In the genomic region with DNA sequence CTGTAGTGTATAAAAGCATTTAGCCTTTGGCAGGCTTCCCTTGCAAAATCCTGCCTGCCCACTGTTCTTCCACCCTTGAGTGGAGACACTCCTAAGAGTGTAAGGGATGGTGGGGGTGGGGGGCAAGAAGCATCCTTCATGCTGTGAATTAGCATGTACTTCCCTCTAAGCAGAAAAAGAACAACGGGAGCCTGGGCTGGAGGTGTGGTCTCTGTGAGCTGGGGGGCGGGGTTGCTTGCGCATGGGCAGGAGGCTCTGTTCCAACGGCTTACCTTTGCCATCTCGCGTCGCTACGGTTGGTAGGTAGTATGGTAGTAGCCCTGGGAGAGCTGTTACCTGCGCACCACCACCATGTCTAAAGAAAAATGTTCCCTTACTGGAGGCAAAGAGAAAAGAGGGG, we compare ENCODE assay signal across 13 mouse cellular contexts. TPM values are rescaled to one million over a fixed set of nuclear protein-coding genes. Genes with fewer than 3 reads are reported as not detected.
A peak's percentile ranks its signal among the peaks of the same experiment; 100 is the strongest.
DNase-seq lines count a peak whose midpoint lies in the region; ATAC-seq and TF ChIP-seq lines count a peak whose summit lies in the region.
"Had no signal": no experiment of that assay in that cellular context is flagged by ENCODE, and none has a peak within 500 bp of the region (broad histone marks: within the 10 kb centered on the region; RNA-seq: fewer than 3 reads in every experiment).

A gene (plus strand): TSS at position 271 of the 400 bp plus-strand sequence.

- intact Hi-C loops in heart, postnatal 14 days (cut with DNase I) = no loop called here

- DNase-seq in kidney, adult 2 months = peak; percentile 31
- no peak for DNase-seq in kidney, postnatal 14 days
- peak; percentile 95 for DNase-seq in R1 (ENCODE audit: low read depth, low spot score)
- peak; percentile 41 to 61 for DNase-seq in kidney, postnatal 4 days
- DNase-seq in right cerebral cortex, postnatal 14 days = no peak
- no peak for DNase-seq in gastrocnemius, postnatal 10 days
- DNase-seq in heart, postnatal 14 days = no peak
- DNase-seq: thymus, postnatal 25 days had no signal

- TF ChIP-seq POLR2A in kidney, adult 2 months (IDR thresholded peaks at IDR 0.05; ENCODE audit: low read depth, low read length) = no peak

- H3K27me3 ChIP-seq in kidney, adult 2 months (replicated peaks; ENCODE audit: control insufficient read depth, insufficient read depth, low read length) = no peaks in the 10 kb centered on the region
- H3K27me3 ChIP-seq: embryonic facial prominence, embryonic 13.5 days; heart, embryonic 15.5 days; liver, embryonic 15.5 days; midbrain, embryonic 12.5 days had no signal

- TF ChIP-seq CTCF in kidney, adult 2 months (conservative IDR thresholded peaks at IDR 0.05; ENCODE audit: insufficient read depth, insufficient read length, low read depth, low read length) = no peak

- ATAC-seq in CD4-positive, CD25-positive, alpha-beta regulatory T cell, adult 4 months = peak; percentile 34

- H3K36me3 ChIP-seq in kidney, adult 2 months (ENCODE audit: control insufficient read depth, insufficient read depth, low read length) = no peaks in the 10 kb centered on the region

- no peak within 1 kb of the TSS for H3K4me3 ChIP-seq in kidney, adult 2 months (ENCODE audit: insufficient read depth, low read depth, low read length)
- H3K4me3 ChIP-seq: embryonic facial prominence, embryonic 13.5 days; heart, embryonic 15.5 days; liver, embryonic 15.5 days; midbrain, embryonic 12.5 days had no signal

- no peak within 1 kb of the TSS for H3K27ac ChIP-seq in kidney, adult 2 months (ENCODE audit: insufficient read depth, low read depth, low read length)
- H3K27ac ChIP-seq: embryonic facial prominence, embryonic 13.5 days; heart, embryonic 15.5 days; midbrain, embryonic 12.5 days had no signal

- WGBS in kidney, adult 2 months = 42% methylated on average over 9 of the region's 9 CpGs

- 0 out of 2 replicates have a peak, but pooled peaks cover 7% of the 10 kb centered on the region for H3K4me1 ChIP-seq in kidney, adult 2 months (ENCODE audit: control insufficient read depth, insufficient read depth, low read length)

RNA-seq across cellular contexts. Expression of the gene that starts here (rescaled TPM):
- 0.09 and 0.24 TPM in 2 replicates for polyA plus RNA-seq in kidney, adult 2 months (2012; rRNA removed)
- polyA plus RNA-seq in CD4-positive, CD25-positive, alpha-beta regulatory T cell, adult 4 months (2017; shearing (Covaris generic)) = under 1 TPM; 0.58 to 0.98 TPM
- 1 to 10 TPM in 1 of 2 experiments, under 1 TPM in 1; 0.78 to 2.3 TPM for total RNA-seq in gastrocnemius, postnatal 10 days (2021)
- 1 to 10 TPM; 1.1 to 1.3 TPM for total RNA-seq in heart, postnatal 14 days (2021)

Comparison
In these comparisons a context has a peak if more than half of its experiments do, and no peak if none do; other contexts are left out.
1. DNase-seq: peak in R1 (single experiment) and kidney, postnatal 4 days (2 of 2); none in kidney, postnatal 14 days (single experiment), right cerebral cortex, postnatal 14 days (single experiment), gastrocnemius, postnatal 10 days (single experiment) and heart, postnatal 14 days (0 of 2).
2. Peak in DNase-seq in kidney, adult 2 months; RNA of the gene not detected or under 1 TPM.
3. Peak in ATAC-seq in CD4-positive, CD25-positive, alpha-beta regulatory T cell, adult 4 months; RNA of the gene not detected or under 1 TPM.